Mouse (Mus musculus): ENCODE data around the gene Sall1. TPM values are rescaled to one million over a fixed set of nuclear protein-coding genes. Genes with fewer than 3 reads are reported as not detected.

The Sall1 gene
- total RNA-seq, 2 experiments from 2014 or later = 14.1 to 15.0 TPM

DNA sequence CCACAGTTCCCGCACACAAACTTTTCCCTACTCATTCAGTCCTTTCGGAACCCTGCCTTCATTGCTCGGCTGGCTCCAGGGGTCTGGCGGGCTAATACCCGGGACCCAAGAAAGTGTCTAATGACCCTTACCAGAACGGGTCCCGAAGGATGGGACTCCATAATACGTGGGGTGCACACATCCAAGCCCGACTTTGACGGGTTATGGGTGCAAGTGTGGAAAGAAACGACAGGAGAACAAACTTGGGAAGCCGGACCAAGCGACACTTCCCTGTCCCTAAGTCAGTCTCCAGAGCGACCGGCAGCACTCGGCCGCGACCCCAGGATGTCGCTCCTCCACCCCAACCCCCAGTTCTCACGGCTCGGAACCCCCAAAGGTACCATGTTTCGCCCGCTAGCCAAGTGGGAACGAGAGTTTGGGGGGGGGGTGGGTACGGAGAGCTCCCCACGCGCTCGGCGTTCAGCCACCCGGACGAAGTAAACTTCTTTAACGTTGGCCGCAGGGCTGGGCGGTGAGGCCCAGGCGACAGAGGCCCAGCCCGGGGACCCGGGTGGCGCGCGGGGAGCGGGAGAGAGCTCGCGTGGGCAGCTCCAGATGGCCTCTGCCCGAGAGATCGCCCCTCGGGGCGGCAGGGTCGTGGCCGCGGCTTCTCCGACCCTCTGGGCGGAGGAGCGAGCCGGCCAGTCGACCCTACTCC, 2.4 kb downstream of the Sall1 start:
- intact Hi-C loops (cut with DNase I) = loop anchor here (5.0 to 10.0 kb wide), 3 partner anchors 266 to 746 kb away; no protein-coding TSS in a partner anchor
- DNase-seq (ENCODE audit: extremely low spot score in 1 of 2, low spot score in 2 of 2) = no peak

DNA sequence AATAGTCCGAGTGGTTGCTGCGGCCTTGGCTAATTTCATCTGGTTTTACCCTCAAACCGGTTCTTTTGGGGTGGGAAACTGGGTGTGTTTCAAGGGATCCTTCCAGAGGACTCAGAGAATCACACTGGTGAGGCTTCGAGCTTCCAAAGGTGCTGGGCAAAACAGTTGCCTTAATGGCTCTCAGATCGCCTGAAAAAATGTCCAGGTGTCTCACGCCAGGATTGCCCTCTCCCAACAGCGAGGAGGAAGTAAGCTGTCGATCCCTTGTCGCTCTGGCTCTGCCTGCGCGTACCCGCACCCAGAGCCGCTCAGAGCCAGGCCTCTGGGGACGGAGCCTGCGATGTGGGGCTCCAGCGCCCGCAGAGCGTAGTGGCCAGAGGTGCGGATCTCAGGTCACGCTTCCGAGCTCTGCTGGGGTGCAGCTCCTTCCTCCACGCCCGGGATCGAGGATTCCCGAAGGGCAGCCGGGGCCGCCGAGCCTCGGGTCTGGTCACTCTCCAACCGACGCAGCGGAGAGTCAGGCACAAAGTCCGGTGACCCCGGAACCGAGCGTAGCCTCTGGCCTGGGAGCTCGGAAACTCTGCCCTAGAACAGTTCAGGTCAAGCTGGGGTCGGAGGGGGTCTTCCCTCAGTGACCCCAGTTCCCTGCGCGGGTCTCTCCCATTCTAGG, 3.1 kb downstream of the Sall1 start:
- DNase-seq (ENCODE audit: extremely low spot score in 1 of 2, low spot score in 2 of 2) = peak in 1 of 2 experiments; percentile 57
- intact Hi-C loops (cut with DNase I) = loop anchor here (5.0 to 10.0 kb wide), 3 partner anchors 266 to 746 kb away; no protein-coding TSS in a partner anchor

DNA sequence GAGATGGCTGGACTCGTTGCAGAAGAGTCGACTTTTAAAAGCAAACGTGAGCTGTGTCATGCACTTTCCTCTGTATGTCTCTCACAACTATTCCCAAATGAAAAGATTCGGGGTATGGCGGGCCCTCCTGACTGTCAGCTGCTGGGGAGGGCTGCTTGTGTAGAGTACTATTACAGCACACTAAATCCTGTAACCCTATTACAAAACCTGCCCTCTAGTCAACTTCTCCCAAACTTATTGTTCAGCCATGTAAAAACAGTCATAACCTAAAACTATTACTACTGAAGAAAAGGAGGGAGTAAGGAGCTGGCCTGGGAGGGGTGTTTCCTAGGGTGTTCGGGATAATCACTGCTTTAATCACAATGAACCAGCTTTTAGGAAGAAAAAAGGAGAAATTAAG, 4.1 kb downstream of the Sall1 start:
- intact Hi-C loops (cut with DNase I) = loop anchor here (2.0 to 10.0 kb wide), 5 partner anchors 245 to 747 kb away; no protein-coding TSS in a partner anchor
- DNase-seq (ENCODE audit: extremely low spot score in 1 of 2, low spot score in 2 of 2) = no peak

DNA sequence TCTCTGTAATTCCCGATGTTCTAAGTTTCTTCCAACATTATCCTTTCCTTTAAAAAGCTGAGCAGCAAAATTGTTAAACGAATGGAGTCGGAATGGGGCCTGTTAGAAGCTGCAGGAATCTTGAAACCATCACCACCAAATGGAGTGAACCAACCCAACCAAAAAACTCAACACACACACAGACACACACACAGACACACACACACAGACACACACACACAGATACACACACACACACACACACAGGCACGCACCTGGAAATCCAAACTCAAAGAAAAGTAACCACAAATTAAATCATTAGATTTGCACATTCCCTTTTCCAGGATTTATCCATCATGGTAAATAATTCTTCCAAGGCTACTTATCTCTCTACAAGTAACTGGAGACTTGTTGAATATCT, 5.0 kb downstream of the Sall1 start:
- intact Hi-C loops (cut with DNase I) = loop anchor here (2.0 to 10.0 kb wide), 2 partner anchors 244 to 534 kb away; no protein-coding TSS in a partner anchor
- DNase-seq (ENCODE audit: extremely low spot score in 1 of 2, low spot score in 2 of 2) = no peak

DNA sequence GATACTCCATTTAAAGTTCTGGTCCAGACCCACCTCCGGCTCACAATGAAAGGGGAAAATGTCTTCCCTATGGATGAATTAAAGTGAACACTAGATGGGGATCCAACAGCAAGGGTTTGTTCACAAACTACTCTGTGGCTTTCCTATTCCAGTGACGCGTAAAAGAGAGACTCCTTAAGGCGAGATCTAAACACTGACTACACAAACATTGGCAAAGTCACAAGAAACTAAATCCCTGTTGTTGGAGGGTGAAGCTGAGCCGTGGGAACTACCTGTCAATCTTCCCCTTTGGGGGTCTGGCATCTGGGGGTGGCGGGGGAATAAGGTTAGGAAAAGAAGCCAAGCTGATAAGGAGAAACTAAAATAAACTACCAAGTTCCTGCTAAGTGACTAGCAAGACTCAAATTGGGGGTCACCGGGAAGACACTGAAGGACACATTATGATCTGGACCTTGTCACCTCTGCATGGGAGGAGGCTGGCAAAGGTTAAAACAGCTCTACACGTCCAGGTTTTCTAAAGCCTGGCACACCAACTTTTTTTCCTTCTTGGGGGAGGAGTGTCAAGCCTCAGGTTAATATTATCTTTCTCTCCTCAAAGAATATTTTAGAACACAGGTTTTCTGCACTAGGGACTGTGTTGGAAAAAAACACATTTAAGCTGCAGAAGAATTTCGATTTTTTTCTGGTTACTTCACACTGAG, 6.3 kb downstream of the Sall1 start:
- intact Hi-C loops (cut with DNase I) = loop anchor here (2.0 to 10.0 kb wide), 2 partner anchors 243 to 535 kb away; no protein-coding TSS in a partner anchor
- DNase-seq (ENCODE audit: extremely low spot score in 1 of 2, low spot score in 2 of 2) = no peak

DNA sequence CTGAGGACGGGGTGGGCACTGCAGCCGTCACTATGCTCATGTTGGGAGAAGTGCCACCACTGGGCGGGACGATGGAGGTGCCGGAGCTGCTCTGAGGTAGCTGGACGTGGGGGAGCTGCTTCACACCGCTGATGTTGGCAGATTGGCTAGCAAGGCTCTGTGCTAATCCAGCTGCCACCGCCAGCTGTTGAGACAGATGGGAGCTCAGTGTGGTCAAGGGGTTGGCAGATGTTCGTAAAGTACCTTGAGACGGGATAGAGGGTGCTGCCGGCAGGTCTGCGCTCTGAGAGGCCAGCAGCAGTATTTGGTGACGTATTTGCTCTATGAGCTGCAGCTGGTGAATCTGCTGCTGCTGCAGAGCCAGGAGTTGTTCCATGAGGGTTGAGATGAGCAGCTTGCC, 11.6 kb downstream of the Sall1 start:
- intact Hi-C loops (cut with DNase I) = loop anchor here (10.0 kb wide), 1 partner anchor 238 kb away; no protein-coding TSS in a partner anchor
- no peak for DNase-seq (ENCODE audit: extremely low spot score in 1 of 2, low spot score in 2 of 2)

DNA sequence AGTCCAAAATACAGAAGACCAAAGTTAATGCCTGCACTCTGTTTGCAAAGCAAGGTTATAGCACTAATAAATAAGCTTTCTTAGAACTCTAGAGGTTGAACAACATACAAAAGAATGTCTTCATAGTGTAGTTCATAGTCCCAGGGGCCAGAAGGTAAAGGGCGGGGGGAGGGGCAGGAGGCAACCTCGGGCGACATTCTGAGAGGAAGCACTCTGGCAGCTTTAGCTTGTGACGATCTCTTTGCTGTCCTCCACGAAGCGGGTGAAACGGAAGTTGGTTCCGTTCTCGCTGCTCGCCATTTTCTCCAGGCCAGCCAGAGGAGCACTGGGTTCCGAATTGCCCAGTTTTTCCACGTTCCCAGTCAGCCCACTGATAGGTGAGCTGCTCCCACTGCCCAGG, 15.8 kb downstream of the Sall1 start:
- no peak for DNase-seq (ENCODE audit: extremely low spot score in 1 of 2, low spot score in 2 of 2)
- intact Hi-C loops (cut with DNase I) = no loop called here

DNA sequence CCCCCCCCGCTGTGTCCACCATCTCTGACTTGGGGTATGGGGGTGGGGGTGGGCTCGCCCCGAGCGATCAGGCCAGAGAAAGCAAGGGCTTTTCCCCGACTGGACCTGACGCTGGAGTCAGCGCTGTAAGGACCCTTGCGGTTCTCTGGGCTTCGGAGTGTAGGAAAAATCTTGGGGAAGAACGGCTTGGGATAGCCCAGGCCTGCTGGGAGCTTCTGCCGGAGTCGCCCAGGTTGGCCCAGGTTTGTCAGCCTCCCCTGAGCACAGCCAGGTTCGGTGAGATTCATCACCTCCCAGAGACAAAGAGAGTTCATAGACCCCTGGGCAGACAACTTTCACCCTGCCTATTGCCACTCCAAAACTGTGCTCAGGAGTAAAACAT, 17.8 kb downstream of the Sall1 start:
- no peak for DNase-seq (ENCODE audit: extremely low spot score in 1 of 2, low spot score in 2 of 2)
- intact Hi-C loops (cut with DNase I) = no loop called here

DNA sequence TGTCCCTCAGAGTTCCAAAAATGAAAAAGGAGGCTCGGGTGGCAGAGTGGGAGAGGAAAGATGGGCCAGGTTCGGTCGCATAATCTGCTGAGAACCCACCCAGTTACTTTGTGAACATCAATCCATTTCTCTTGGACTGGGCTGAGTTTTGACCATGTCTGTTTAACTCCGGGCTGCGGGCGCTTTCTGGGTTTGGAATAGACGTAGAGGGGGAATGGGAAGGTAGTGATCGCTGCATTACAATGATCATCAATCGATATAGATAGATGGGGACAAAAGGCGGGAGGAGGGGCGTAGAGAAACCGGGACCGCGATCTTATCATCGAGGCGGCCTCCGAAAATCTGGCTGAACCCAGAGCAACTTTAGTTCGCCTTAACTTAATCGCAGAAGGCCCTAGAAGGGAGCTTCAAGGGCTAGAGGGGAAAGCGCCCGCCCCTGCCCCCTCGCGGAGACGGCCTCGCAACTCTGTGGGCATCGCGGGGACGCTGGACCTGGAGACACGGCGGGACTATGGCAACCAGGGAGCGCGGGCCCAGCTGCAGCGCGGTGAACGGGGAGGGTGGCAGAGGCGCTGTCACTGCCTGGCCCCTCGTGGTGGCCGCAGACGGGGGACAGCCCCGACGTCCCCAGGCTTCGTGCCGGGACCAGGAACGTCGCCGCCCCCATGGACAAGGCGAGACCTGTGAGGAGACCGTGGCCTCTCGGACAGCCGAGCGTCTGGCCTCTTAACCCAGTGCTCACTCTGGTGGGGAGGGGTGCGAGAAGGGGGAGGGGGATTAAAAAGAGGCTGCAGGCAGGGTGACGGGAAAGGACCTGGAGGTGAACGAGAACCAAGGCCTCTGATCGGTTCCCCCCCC, 18.5 kb downstream of the Sall1 start:
- peak in 1 of 2 experiments; percentile 62 for DNase-seq (ENCODE audit: extremely low spot score in 1 of 2, low spot score in 2 of 2)
- intact Hi-C loops (cut with DNase I) = no loop called here

DNA sequence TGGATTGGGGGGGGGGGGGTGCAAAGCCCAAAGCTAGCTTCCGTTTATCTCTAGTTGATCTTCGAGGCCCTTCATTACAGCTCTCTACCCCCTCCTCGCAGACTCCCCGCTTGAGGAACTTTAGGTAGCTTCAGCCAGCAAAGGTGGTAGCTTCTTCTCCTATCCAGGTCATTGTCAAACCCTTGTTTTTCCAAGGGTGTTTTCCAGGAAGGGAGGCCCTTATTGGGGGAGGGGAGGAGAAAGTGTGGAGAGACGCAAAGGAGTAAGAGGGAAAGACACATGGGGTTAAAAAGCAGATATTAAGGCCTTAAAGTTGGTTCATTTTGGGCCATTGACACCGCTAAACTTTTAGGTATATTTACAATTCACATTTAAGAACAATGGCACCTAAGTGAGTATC, 19.2 kb downstream of the Sall1 start:
- intact Hi-C loops (cut with DNase I) = no loop called here

DNA sequence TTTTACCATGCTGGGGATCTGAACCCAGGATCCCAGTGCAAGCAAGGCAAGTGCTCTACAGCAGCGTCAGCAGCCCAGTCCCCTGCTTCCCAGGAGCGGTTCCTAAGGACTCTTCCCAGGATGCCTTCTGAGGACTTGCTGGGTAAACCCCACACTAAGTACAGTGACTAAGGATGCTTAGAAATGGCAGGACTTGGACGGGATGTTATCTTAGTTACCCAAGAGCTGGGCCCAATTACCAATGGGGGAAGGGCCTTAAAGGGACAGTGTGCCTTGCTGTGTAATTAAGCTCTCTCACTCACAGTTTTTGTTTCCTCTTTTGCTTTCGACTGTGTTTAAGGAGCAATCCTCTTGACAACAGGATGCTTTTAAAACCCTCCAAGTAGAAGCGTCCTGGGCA, 22.8 kb downstream of the Sall1 start:
- DNase-seq (ENCODE audit: extremely low spot score in 1 of 2, low spot score in 2 of 2) = no peak
- intact Hi-C loops (cut with DNase I) = no loop called here

More for the DNA sequence above, 19.2 kb downstream of the Sall1 start:
- DNase-seq (ENCODE audit: extremely low spot score in 1 of 2, low spot score in 2 of 2) = no peak

DNA sequence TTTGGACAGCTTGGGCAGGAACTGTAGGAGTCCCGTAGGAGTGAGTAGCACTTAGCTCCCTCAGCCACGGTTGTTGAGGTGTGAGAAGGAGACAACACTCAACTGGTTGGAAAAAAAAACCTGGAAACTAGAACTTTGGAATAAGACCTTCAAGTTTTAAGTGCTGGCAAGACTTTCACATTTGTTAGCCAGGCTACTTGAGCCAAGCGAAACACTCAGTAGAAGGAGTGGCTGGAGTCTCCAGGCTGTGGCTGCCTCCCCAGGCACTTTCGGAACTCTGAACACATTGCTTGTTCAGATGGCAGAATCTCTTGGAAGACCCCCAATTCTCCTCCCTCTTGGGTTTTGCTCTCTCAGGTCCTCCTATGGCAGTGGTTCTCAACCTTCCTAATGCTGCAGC, 26.1 kb downstream of the Sall1 start:
- DNase-seq (ENCODE audit: extremely low spot score in 1 of 2, low spot score in 2 of 2) = no peak
- intact Hi-C loops (cut with DNase I) = no loop called here

DNA sequence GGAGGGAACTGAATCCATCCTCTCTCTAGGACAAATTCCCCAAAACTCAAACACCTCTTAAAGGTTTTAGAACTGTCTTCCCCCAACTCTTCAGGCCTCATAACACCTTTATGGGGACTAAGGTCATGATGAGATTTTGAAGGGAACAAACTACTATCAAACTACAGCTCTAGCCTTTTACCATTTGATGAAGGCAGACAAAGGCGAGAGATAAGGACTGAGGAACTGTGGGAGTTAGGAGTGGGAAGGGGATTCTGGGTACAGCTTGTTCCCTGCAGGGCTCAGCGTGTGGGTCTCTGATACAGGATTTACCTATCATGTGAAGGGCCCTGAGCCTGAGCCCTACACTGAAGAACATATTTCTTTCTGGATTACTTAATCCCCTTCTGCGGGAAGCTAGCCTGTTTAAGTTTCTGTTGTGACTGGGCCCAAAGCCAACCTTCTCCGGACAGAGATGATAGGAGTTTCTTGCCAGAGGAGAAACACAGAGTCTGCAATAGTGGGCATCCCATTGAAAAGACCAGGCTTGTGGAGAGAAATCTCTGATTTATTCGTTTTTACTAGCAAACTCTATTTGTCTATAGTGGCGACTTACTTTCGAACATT, 27.4 kb downstream of the Sall1 start:
- intact Hi-C loops (cut with DNase I) = no loop called here
- no peak for DNase-seq (ENCODE audit: extremely low spot score in 1 of 2, low spot score in 2 of 2)

DNA sequence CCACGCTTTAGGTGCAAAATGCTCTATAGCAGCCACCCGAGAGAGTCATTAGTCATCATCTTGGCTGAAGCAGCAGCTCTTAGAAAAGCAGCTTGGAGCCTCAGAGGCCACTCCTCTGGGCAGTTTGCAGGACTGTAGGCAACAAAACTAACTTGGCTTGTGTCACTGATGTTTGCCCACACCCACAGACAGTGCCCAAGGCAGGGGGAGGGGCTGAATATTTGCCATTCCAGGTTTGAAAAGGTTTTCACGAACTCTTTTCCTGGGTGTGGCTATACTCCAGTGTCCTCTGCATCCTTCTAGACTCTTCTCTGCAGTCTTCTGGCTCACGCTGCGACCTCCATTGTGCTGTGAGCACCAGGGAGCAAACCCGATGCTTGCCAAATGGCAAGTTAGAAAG, 28.4 kb downstream of the Sall1 start:
- no peak for DNase-seq (ENCODE audit: extremely low spot score in 1 of 2, low spot score in 2 of 2)
- intact Hi-C loops (cut with DNase I) = no loop called here

DNA sequence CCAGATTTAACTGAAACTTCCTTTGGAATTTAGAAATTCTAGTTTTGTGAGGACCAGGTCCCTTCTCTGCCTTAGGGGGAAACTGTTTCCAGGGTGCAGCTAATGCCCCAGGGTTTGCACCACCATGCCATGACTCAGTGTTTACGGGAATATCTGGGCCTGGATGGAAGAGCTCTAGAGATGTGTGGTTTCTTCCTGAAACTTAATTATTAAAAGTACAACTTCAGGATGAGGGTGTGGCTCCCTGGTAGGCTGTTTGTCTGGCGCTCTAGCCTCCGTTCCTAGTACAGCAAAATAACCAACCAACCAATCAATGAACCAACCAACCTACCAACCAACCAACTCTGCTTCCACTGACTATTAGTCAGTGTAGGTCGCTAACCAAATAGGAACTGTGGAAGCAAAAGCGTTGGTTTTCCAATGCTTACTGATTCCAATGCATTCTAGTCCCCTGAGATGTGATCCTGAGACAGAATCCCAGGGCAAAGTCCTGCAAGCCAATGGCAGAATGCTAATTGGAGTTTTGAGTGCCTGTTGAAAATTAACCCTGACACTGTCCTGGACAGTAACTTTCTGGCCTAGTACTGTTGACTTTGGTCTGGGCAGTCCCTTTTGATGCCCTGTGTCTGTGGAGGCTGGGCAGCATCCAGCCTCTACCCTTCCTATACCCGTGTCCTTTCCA, 31.0 kb downstream of the Sall1 start:
- intact Hi-C loops (cut with DNase I) = no loop called here

DNA sequence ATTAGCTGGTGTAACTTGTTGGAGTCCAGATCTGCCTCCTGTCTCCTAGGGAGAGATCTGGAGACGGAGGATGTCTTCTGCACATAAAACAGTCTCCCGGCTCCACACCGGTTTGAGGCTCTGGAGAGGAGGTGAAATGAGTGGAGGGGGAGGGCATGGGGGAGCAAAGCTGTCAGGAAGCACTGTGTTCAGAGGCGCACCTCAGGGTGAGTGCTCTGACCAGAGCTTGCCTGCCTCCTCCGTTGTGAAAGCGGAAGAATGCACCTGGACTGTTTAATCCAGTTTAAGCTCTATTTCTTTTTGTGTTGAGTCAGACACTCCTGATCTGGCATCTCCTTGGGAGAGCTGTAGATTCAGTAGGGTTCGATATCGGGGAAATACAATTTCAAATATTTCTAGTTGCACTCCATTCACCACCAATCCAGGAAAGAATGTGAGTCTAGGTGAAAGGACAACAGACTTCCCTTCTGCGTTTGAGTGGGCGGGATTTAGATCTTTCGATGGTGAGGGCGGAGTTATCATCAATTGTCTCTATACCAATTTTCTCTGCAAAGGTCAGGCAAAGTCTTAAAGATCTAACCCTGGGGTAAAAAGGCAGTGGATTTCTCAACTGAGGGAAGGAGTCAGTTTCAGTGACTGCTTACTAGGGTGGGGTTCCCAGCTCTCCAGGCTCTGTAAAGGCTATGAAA, 31.8 kb downstream of the Sall1 start:
- DNase-seq (ENCODE audit: extremely low spot score in 1 of 2, low spot score in 2 of 2) = no peak
- intact Hi-C loops (cut with DNase I) = no loop called here

More for the DNA sequence above, 31.0 kb downstream of the Sall1 start:
- no peak for DNase-seq (ENCODE audit: extremely low spot score in 1 of 2, low spot score in 2 of 2)

DNA sequence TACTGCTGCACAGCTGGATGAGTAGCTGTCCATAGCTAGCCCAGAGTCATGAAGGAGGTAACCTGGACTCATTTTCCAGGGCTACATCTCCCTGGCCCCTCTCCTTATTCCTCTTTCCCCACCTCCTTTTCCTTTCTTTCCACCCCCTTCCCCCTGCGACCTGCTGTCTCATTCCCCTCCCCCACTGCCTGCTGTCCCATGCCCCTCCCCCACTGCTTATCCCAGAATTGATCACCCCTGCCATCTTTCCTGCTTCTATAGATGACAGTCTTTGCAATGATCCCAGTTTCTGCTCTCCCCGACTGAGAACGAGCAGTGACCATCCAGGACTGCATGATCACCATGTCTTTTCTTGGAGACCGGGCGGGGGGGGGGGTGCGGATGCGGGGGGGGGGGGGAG, 35.2 kb downstream of the Sall1 start:
- intact Hi-C loops (cut with DNase I) = no loop called here
- no peak for DNase-seq (ENCODE audit: extremely low spot score in 1 of 2, low spot score in 2 of 2)
